Mouse (Mus musculus) testis, adult 2 months (tissue): ENCODE measurements around the gene Skint8. TPM values are rescaled to one million over a fixed set of nuclear protein-coding genes. Genes with fewer than 3 reads are reported as not detected.

Experiments used
- H3K27ac ChIP-seq: fragments of 200-500 bp; 2 replicates; pipeline ENCODE4 v1.5.1; 2012; ENCODE audit warnings: low read depth, low read length; ENCODE audit not compliant: control insufficient read depth, insufficient read depth
- H3K27me3 ChIP-seq: fragments of 200-500 bp; 2 replicates; pipeline ENCODE4 v1.6.1; 2012; ENCODE audit warnings: mild to moderate bottlenecking, low read length, moderate library complexity; ENCODE audit not compliant: control insufficient read depth, insufficient read depth
- H3K36me3 ChIP-seq: fragments of 200-500 bp; 2 replicates; pipeline ENCODE4 v1.6.1; 2012; ENCODE audit warnings: mild to moderate bottlenecking, low read length; ENCODE audit not compliant: control insufficient read depth, insufficient read depth
- H3K4me1 ChIP-seq: fragments of 200-500 bp; 2 replicates; pipeline ENCODE4 v1.6.1; 2012; ENCODE audit warnings: low read length; ENCODE audit not compliant: control insufficient read depth, insufficient read depth
- H3K4me3 ChIP-seq: fragments of 200-500 bp; 2 replicates; pipeline ENCODE4 v1.5.1; 2012; ENCODE audit warnings: low read depth, mild to moderate bottlenecking, low read length, moderate library complexity, mixed read lengths; ENCODE audit not compliant: control insufficient read depth
- CTCF ChIP-seq: fragments of 200-500 bp; IDR thresholded peaks from 2 replicates; pipeline ENCODE4 v1.5.1; 2012; ENCODE audit warnings: low read depth, mild to moderate bottlenecking, inconsistent platforms, low read length, moderate library complexity; ENCODE audit not compliant: control insufficient read depth, insufficient read depth, insufficient replicate concordance
- POLR2A ChIP-seq: fragments of 200-500 bp; IDR thresholded peaks from 2 replicates; pipeline ENCODE4 v1.6.1; 2012; ENCODE audit warnings: low read depth, mild to moderate bottlenecking, inconsistent platforms, low read length, moderate library complexity; ENCODE audit not compliant: control insufficient read depth
- polyA plus RNA-seq: library from polyadenylated mRNA; depleted of rRNA; stranded (reverse); fragments of >200 nt; gene quantifications from 2 replicates; pipeline ENCODE4 v1.2.3, GENCODE M21; 2012; rRNA removed

Gene Skint8
- 0.25 and 0.69 TPM in 2 replicates for polyA plus RNA-seq

DNA sequence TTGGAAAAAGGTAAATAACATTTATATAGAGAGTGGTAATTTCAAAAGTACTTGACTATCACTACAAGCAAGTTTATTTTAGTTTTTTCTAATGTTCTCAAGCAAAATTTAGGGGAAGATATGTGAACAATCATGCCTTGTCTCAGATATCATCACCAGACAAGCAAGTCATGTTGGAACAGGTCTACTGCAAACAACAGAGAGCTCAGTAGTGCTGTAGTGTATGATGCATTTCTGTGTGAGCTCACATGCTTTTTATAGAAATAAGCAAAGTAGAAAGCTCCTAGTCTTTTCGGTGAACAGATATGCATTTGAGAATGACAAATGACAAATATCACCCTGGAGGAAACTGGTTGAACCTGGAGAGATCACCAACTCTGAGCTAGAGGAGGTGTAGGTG is at the start of gene Skint8:
Gene Skint8, plus strand, starts transcription at position 301 of the 400 bp plus-strand sequence.
- Histone ChIP-seq H3K36me3 (no peaks in the 10 kb centered on the region), H3K4me3 (no peak within 1 kb of the TSS), H3K27ac (no peak within 1 kb of the TSS), H3K4me1 (no peaks in the 10 kb centered on the region), H3K27me3 (no peaks in the 10 kb centered on the region)
- no peak for TF ChIP-seq POLR2A
- no peak for TF ChIP-seq CTCF

- no peaks in the 10 kb centered on the region for H3K36me3 ChIP-seq
- H3K27me3 ChIP-seq = no peaks in the 10 kb centered on the region
- TF ChIP-seq CTCF (no peak), POLR2A (no peak)
- no peak overlapping the region for H3K4me3 ChIP-seq
- no peak overlapping the region for H3K27ac ChIP-seq
- peaks cover 3% of the 10 kb centered on the region; the same call in 1 of the 2 replicates for H3K4me1 ChIP-seq
Measured at GRCm38 (mm10) chr4:111880112-111880875, 38.9 kb upstream of the Skint8 start.

- no peaks in the 10 kb centered on the region for H3K36me3 ChIP-seq
Measured at GRCm38 (mm10) chr4:111883543-111883942, 35.6 kb upstream of the Skint8 start.

DNA sequence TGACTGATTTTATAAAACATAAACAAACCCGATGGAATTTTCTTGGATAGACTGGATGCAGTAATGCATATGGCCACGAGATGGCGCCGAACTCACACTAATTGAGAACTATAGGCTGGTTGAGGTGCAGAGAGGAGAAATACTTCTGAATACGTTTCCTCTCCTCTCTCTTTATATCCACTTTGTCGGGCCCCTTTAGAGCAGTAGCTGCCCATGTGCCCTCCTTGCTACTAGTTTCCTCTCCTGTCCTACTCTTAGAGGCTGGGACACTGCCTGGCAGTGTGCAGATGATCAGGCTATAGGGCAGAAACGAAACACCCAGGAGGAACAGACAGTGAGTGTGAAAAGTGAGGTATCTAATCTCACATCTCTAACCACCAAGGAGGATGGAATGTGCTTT is 33.2 kb upstream of the Skint8 start:
- Histone ChIP-seq H3K4me1 (peaks cover 3% of the 10 kb centered on the region; the same call in 1 of the 2 replicates), H3K4me3 (no peak overlapping the region), H3K36me3 (no peaks in the 10 kb centered on the region), H3K27ac (no peak overlapping the region), H3K27me3 (no peaks in the 10 kb centered on the region)
- no peak for TF ChIP-seq POLR2A
- TF ChIP-seq CTCF = no peak

More at GRCm38 (mm10) chr4:111883543-111883942, 35.6 kb upstream of the Skint8 start:
- TF ChIP-seq CTCF = no peak
- TF ChIP-seq POLR2A = peak; percentile 53; the same call in 1 of the 2 replicates
- Histone ChIP-seq H3K27ac (0 out of 2 replicates have a peak overlapping the region, but pooled peaks have one; percentile 39), H3K4me3 (peak overlapping the region; percentile 0; the same call in 1 of the 2 replicates), H3K4me1 (peaks cover 3% of the 10 kb centered on the region; the same call in 1 of the 2 replicates), H3K27me3 (no peaks in the 10 kb centered on the region)

GRCm38 (mm10) chr4:111886607-111887006 is 32.6 kb upstream of the Skint8 start:
- H3K27ac ChIP-seq = no peak overlapping the region
- no peak for TF ChIP-seq CTCF
- TF ChIP-seq POLR2A = no peak
- no peaks in the 10 kb centered on the region for H3K36me3 ChIP-seq
- peaks cover 3% of the 10 kb centered on the region; the same call in 1 of the 2 replicates for H3K4me1 ChIP-seq
- no peak overlapping the region for H3K4me3 ChIP-seq
- H3K27me3 ChIP-seq = no peaks in the 10 kb centered on the region

DNA sequence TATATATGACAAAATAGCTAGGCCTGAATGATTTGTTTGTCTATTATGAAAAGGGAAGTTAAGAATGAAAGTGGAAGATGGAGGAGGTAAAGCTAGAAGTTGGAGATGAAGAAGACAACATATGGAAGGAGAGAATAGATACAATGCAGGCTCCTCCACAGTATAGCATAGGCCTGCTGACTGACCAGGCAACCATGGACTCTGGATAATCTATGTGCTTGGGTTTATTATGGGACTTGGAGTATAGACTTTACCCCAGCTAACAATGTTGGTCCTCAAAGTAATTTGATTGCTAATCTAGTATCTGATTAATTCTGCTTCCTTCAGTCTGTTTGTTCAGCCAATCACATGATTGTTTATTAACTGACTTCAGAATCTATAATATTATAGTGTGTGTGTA is 27.1 kb upstream of the Skint8 start:
- no peaks in the 10 kb centered on the region for H3K36me3 ChIP-seq
- no peak for TF ChIP-seq POLR2A
- no peak for TF ChIP-seq CTCF
- no peaks in the 10 kb centered on the region for H3K27me3 ChIP-seq

GRCm38 (mm10) chr4:111897755-111898154 is 21.4 kb upstream of the Skint8 start:
- Histone ChIP-seq H3K36me3 (no peaks in the 10 kb centered on the region), H3K4me3 (no peak overlapping the region), H3K4me1 (no peaks in the 10 kb centered on the region), H3K27ac (no peak overlapping the region), H3K27me3 (no peaks in the 10 kb centered on the region)
- TF ChIP-seq POLR2A (no peak), CTCF (no peak)

More for the DNA sequence above, 27.1 kb upstream of the Skint8 start:
- Histone ChIP-seq H3K4me1 (no peaks in the 10 kb centered on the region), H3K4me3 (no peak overlapping the region), H3K27ac (no peak overlapping the region)
